Mouse (Mus musculus): ENCODE results near the gene Ptprj.

DNA sequence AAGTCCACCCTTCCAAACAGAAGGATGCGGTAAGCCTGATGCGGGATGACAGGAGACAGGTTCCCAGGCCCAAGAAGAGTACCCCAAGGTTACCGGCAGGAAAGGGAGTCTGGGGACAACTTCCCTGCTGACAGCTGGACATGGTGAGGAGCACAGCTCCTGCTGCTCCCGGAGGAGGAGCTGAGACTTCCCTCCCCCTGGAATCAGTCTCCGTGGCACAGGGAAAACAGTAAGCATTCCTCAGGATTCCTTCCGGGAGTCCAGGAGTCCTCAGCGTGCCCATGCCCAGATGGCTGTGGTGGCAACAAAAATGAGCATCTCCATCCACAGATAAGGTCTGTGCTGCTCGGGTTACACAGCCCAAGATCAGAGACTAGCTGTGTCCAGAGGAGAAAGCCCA, 102.8 kb downstream of the Ptprj start:
- no peak for TF ChIP-seq CTCF (IDR thresholded peaks at IDR 0.05; ENCODE audit: control insufficient read depth, insufficient read depth, insufficient replicate concordance, low read depth, low read length)
- TF ChIP-seq POLR2A (IDR thresholded peaks at IDR 0.05; ENCODE audit: control insufficient read depth, low read depth, low read length): no peak
